Mouse (Mus musculus) midbrain, embryonic 13.5 days (tissue): Measurements from ENCODE around the gene Nosip. TPM values are rescaled to one million over a fixed set of nuclear protein-coding genes. Genes with fewer than 3 reads are reported as not detected.

ENCODE experiments used
- ATAC-seq: fragments of 200-750 bp; cut with Nextera tagmentation; 2 replicates; pipeline ENCODE4 v1.8.0; 2017; ENCODE audit warnings: mild to moderate bottlenecking, moderate TSS enrichment, moderate library complexity
- H3K27ac ChIP-seq: fragments of 300-500 bp; sonication (generic); 2 replicates; pipeline ENCODE4 v1.5.1; 2015; ENCODE audit warnings: inconsistent platforms, mild to moderate bottlenecking, moderate library complexity
- H3K27me3 ChIP-seq: fragments of 300-500 bp; sonication (generic); 2 replicates; pipeline ENCODE4 v1.6.1; 2015; ENCODE audit warnings: mild to moderate bottlenecking, inconsistent platforms
- H3K36me3 ChIP-seq: fragments of 300-500 bp; sonication (generic); 2 replicates; pipeline ENCODE4 v1.6.1; 2015; ENCODE audit warnings: mild to moderate bottlenecking, inconsistent platforms
- H3K4me1 ChIP-seq: fragments of 300-500 bp; sonication (generic); replicated peaks from 2 replicates; pipeline ENCODE4 v1.6.1; 2015; ENCODE audit warnings: inconsistent platforms
- H3K4me2 ChIP-seq: fragments of 300-500 bp; sonication (generic); replicated peaks from 2 replicates; pipeline ENCODE4 v1.6.1; 2015; ENCODE audit warnings: moderate library complexity, mild to moderate bottlenecking, inconsistent platforms
- H3K4me3 ChIP-seq: fragments of 300-500 bp; sonication (generic); replicated peaks from 2 replicates; pipeline ENCODE4 v1.5.1; 2015; ENCODE audit warnings: mild to moderate bottlenecking, inconsistent platforms
- H3K9ac ChIP-seq: fragments of 300-500 bp; sonication (generic); replicated peaks from 2 replicates; pipeline ENCODE4 v1.6.1; 2015; ENCODE audit warnings: mild to moderate bottlenecking, inconsistent platforms
- H3K9me3 ChIP-seq: fragments of 300-500 bp; sonication (generic); 2 replicates; pipeline ENCODE4 v1.6.1; 2016; ENCODE audit warnings: mild to moderate bottlenecking, inconsistent platforms
- WGBS: fragments of 180-500 bp; shearing (Covaris S2); methylation state at CpG from one replicate; pipeline ENCODE4 v1.1.7; 2015; 5-methylcytosine and 5-hydroxymethylcytosine counted together
- microRNA counts: library from miRNA; unstranded; fragments of <30 nt; microRNA quantifications from one replicate; lab custom pipeline; 2016
- microRNA-seq: library from miRNA; unstranded; fragments of <30 nt; microRNA quantifications from one replicate; pipeline ENCODE4, GENCODE M21; 2016
- polyA plus RNA-seq: library from polyadenylated mRNA; unstranded; fragments of >200 nt; fragmentation: Nextera tagmentation; extraction: Ambion mirVana; gene quantifications from 2 replicates; pipeline ENCODE4 v1.2.1, GENCODE M21; 2015

Gene Nosip
- polyA plus RNA-seq, 1 experiment from 2014 or later = 61.8 TPM

GRCm38 (mm10) chr7:45126147-45126843, 64.1 kb downstream of the Nosip start:
- Histone ChIP-seq H3K27ac (peak overlapping the region; percentile 83), H3K27me3 (no peaks in the 10 kb centered on the region), H3K9ac (peak overlapping the region; percentile 97), H3K36me3 (peaks cover 45% of the 10 kb centered on the region), H3K9me3 (no peaks in the 10 kb centered on the region), H3K4me3 (peak overlapping the region; percentile 65), H3K4me1 (peaks cover 62% of the 10 kb centered on the region), H3K4me2 (peak overlapping the region; percentile 75)
- WGBS = 79% methylated on average over 17 of the region's 17 CpGs
- ATAC-seq = no peak

DNA sequence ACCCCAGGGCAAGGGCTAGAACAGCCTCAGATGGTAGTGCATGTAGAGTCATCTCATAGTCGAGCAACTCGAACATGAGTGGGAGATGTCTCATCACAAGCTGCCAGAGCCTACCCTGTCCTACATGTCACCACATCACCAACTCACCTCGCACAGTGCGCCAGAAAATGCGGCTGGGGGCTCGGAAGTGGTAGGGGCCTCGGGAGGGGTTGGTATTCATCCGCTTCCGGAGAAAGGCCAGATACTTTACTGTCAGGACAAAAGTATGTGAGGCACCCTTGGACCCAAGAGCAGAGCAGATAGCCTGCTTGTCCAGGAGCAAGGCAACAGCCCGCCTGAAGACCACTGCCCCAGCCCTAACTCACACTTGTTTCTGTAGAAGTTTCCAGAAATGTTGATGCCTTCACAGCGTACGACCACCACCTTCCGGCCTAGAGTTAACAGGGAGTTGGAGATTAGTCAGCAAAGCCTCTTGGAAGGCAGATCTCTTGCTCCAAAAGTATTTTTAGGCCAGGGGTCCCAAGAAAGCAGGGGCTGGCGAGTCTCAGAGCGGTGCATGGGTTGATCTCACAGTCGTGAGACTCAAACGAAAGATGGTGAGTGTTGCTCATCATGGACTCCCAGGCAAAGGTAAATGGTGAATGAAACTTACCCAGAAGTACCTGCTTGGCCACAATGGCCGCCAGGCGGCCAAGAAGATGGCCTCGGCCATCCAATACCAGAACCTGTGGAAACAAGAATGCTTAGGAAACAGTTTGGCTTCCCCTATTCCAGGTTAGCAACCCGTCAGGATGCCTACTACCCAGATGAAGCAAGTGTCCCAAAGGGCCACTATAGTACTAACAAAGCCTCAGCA, 64.8 kb downstream of the Nosip start:
- peak overlapping the region; percentile 97 for H3K9ac ChIP-seq
- peak overlapping the region; percentile 75 for H3K4me2 ChIP-seq
- peaks cover 37% of the 10 kb centered on the region for H3K36me3 ChIP-seq
- H3K4me3 ChIP-seq = peak overlapping the region; percentile 65
- ATAC-seq = no peak
- H3K27me3 ChIP-seq = no peaks in the 10 kb centered on the region
- 49% methylated on average over 21 of the region's 21 CpGs for WGBS
- peaks cover 54% of the 10 kb centered on the region for H3K4me1 ChIP-seq
- peak overlapping the region; percentile 83 for H3K27ac ChIP-seq
- H3K9me3 ChIP-seq = no peaks in the 10 kb centered on the region

MicroRNAs encoded within 50 kb of the gene (microRNA counts, 519-probe panel; counts per million panel counts)
- microRNA mmu-miR-150 (lab: Ali Mortazavi, UCI) = 3,426 counts per million, percentile 69 among the panel's probes with 10 or more counts

Small RNAs within 50 kb of the gene (microRNA-seq; reads per million reads assigned to microRNA genes)
- 29.1 reads per million, percentile 39 among the genes with 10 or more reads in this experiment for gene Mir150
- gene Mir5121 = 7.2 reads per million, percentile 23 among the genes with 10 or more reads in this experiment
- 0.82 reads per million for gene Mir7054

Other genes with a start within 250 kb of the Nosip start
- 55.7 and 61.3 TPM in 2 replicates for gene Nup62, start 246.3 kb upstream of the Nosip start, polyA plus RNA-seq
- 2.0 and 2.1 TPM in 2 replicates for gene Il4i1, start 246.0 kb upstream of the Nosip start, polyA plus RNA-seq
- gene Atf5, start 245.8 kb upstream of the Nosip start, polyA plus RNA-seq = 3.8 and 5.4 TPM in 2 replicates
- gene Akt1s1, start 213.4 kb upstream of the Nosip start, polyA plus RNA-seq = 78.9 and 88.2 TPM in 2 replicates
- gene Tbc1d17, start 213.3 kb upstream of the Nosip start, polyA plus RNA-seq = 109 and 110 TPM in 2 replicates
- gene Pnkp, start 205.3 kb upstream of the Nosip start, polyA plus RNA-seq = 32.3 and 38.5 TPM in 2 replicates
- gene Ptov1, start 192.6 kb upstream of the Nosip start, polyA plus RNA-seq = 524 and 584 TPM in 2 replicates
- 151 and 162 TPM in 2 replicates for gene Med25, start 169.7 kb upstream of the Nosip start, polyA plus RNA-seq
- gene Fuz, start 166.3 kb upstream of the Nosip start, polyA plus RNA-seq = 24.2 and 26.9 TPM in 2 replicates
- 98.1 and 98.6 TPM in 2 replicates for gene Ap2a1, start 132.9 kb upstream of the Nosip start, polyA plus RNA-seq
- 0.17 TPM in 1 of 2 replicates, not detected in the other for gene Tsks, start 119.2 kb upstream of the Nosip start, polyA plus RNA-seq
- 47.0 and 56.0 TPM in 2 replicates for gene Cpt1c, start 87.6 kb upstream of the Nosip start, polyA plus RNA-seq
- gene Prmt1, start 75.9 kb upstream of the Nosip start, polyA plus RNA-seq = 784 and 789 TPM in 2 replicates
- 63.0 and 70.7 TPM in 2 replicates for gene Irf3, start 64.8 kb upstream of the Nosip start, polyA plus RNA-seq
- gene Bcl2l12, start 63.7 kb upstream of the Nosip start, polyA plus RNA-seq = 21.3 and 21.6 TPM in 2 replicates
- gene Scaf1, start 46.1 kb upstream of the Nosip start, polyA plus RNA-seq = 38.1 and 47.7 TPM in 2 replicates
- 8.4 and 9.6 TPM in 2 replicates for gene Rras, start 44.5 kb upstream of the Nosip start, polyA plus RNA-seq
- 14.0 and 17.0 TPM in 2 replicates for gene Prr12, start 9.5 kb upstream of the Nosip start, polyA plus RNA-seq
- 13.2 and 14.5 TPM in 2 replicates for gene Prrg2, start 248 bp downstream of the Nosip start, polyA plus RNA-seq
- gene Rcn3, start 29.8 kb downstream of the Nosip start, polyA plus RNA-seq = 57.7 and 69.8 TPM in 2 replicates
- gene Fcgrt, start 41.4 kb downstream of the Nosip start, polyA plus RNA-seq = 17.6 and 18.4 TPM in 2 replicates
- gene Rps11, start 62.0 kb downstream of the Nosip start, polyA plus RNA-seq = 1,074 TPM in 2 replicates
- gene Rpl13a, start 66.3 kb downstream of the Nosip start, polyA plus RNA-seq = 838 and 877 TPM in 2 replicates
- gene Gm45713, start 73.8 kb downstream of the Nosip start, polyA plus RNA-seq = 0.24 TPM in 1 of 2 replicates, not detected in the other
- gene Flt3l, start 74.0 kb downstream of the Nosip start, polyA plus RNA-seq = 0.82 and 1.3 TPM in 2 replicates
- 93.0 and 96.0 TPM in 2 replicates for gene Pih1d1, start 91.9 kb downstream of the Nosip start, polyA plus RNA-seq
- gene Aldh16a1, start 92.2 kb downstream of the Nosip start, polyA plus RNA-seq = 24.7 and 27.2 TPM in 2 replicates
- 0.34 and 1.8 TPM in 2 replicates for gene Slc17a7, start 101.5 kb downstream of the Nosip start, polyA plus RNA-seq
- gene Gfy, start 117.1 kb downstream of the Nosip start, polyA plus RNA-seq = not detected in 2 replicates
- gene Pth2, start 118.6 kb downstream of the Nosip start, polyA plus RNA-seq = 1.8 and 2.1 TPM in 2 replicates
- 0.59 and 0.97 TPM in 2 replicates for gene Ccdc155, start 142.5 kb downstream of the Nosip start, polyA plus RNA-seq
- gene Dkkl1, start 149.7 kb downstream of the Nosip start, polyA plus RNA-seq = 1.5 and 1.6 TPM in 2 replicates
- gene Tead2, start 153.3 kb downstream of the Nosip start, polyA plus RNA-seq = 112 and 124 TPM in 2 replicates
- 0.84 and 1.5 TPM in 2 replicates for gene Cd37, start 176.7 kb downstream of the Nosip start, polyA plus RNA-seq
- gene Slc6a16, start 178.7 kb downstream of the Nosip start, polyA plus RNA-seq = 0.24 and 0.28 TPM in 2 replicates
- gene Slc6a21, start 215.1 kb downstream of the Nosip start, polyA plus RNA-seq = not detected in 2 replicates